Mouse (Mus musculus) spleen, postnatal 4 days (tissue): ENCODE results near the gene Krt82.

ENCODE experiments used
- DNase-seq, 2 experiments: peaks; one replicate each; pipeline ENCODE4 v3.0.0; 2022; ENCODE audit warnings: low spot score in 2 of 2

The Krt82 gene

GRCm38 (mm10) chr15:101550567-101550966 is at the start of gene Krt82:
TSS of gene Krt82 (minus strand) at chr15:101550667.
- no peak for DNase-seq

- no peak for DNase-seq
Observed at GRCm38 (mm10) chr15:101599123-101599522, 48.7 kb upstream of the Krt82 start.

DNA sequence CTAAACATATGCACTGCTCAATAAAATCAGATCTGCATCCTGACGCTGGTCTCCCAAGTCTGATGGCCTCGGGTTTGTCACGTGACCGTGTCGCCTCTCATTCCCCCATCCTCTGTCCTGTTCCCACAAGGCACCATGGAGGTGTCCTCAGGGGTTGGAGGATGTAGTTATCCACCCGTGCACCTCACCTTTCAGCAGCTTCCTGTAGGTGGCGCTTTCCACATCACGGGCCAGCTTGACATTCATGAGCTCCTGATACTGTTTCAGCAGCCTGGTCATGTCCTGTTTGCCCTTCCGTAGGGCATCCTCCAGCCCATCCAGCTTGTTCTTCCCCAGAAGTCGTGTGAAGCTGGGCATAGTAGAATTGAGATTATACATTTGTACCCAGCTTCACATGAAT is 37.7 kb upstream of the Krt82 start:
- no peak for DNase-seq

- no peak for DNase-seq
Observed at GRCm38 (mm10) chr15:101584456-101584855, 34.0 kb upstream of the Krt82 start.

GRCm38 (mm10) chr15:101583211-101583965 is 32.9 kb upstream of the Krt82 start:
- no peak for DNase-seq

DNA sequence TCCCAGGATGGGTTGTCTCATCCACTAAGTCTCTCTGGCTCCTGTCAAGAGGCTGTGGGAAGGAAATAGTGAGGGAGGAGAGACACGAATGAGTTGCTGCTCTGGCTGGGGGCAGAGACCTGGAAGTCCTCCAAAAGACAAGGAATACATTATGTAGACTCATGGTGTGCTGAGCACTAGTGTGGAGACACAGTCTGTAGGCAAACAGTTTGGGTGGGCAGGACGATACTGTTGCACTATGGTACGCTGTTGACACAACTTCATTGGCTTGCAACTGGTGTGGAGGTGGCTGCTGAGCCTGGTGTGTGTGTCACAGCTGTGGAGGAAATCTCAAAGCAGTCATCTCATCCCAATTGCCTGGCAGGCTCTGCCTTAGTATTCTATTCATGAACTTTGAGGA is 31.2 kb upstream of the Krt82 start:
- DNase-seq, result no peak

DNA sequence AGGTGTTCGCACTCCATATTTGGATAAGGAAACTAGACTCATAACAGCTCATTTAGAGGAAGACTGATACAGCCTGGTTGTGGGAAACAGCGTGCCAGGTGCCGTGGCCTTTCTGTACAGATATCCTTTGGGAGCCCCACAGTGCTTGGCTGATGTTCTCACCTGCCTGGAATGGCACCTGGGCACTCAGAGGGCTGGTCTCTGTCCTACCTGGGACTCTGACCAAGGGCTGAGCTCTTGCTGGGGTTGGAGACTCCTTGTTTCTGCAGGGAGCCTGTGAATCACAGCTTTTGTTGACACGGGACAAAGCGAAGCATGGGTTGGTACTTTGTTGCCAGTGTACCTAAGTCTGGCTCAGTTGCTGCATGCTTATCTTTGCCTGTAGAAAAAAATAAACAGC is 25.0 kb upstream of the Krt82 start:
- no peak for DNase-seq

- no peak for DNase-seq
Observed at GRCm38 (mm10) chr15:101573796-101574345, 23.4 kb upstream of the Krt82 start, which contains the start of gene Krt75. TSS of gene Krt75 (minus strand) at chr15:101573904.

DNA sequence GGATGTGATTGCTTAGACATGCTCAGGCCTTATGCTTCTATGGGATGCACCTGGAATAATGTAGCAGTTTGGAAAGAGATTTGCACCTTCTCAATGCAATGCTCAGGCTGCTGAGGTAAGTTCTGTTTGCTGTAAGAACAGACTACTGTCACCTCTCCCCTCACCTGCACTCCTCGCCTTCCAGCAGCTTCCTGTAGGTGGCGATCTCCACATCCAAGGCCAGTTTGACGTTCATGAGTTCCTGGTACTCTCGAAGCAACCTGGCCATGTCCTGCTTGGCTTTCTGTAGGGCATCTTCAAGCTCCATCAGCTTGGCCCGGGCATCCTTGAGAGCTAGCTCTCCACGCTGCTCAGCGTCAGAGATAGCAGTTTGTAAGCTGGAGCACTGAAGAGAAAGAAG is 17.3 kb upstream of the Krt82 start:
- no peak for DNase-seq

GRCm38 (mm10) chr15:101562850-101563249 is 12.4 kb upstream of the Krt82 start, which contains the start of gene Krt90:
TSS of gene Krt90 (minus strand) at chr15:101562950.
- DNase-seq, result no peak

- DNase-seq, result no peak
Observed at GRCm38 (mm10) chr15:101558034-101558646, 7.7 kb upstream of the Krt82 start.

DNA sequence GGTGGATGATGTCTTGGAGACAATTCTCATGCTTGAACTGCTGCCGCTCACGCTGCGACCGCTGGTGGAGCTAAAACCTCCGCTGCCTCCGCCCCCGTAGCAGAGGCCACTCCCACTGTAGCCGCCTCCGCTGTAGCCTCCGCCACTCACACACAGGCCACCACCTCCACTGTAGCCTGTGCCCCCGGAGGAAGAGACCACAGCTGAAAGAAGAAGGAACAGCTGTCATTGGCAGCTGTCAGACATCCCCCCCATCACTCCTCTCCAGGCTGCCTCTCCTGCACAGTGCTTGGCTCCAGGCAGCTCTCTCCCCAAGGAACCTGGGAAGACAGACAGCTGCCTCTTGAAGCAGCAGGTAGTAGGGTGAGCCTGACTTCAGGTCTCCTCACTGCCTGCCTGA is 2.7 kb upstream of the Krt82 start:
- DNase-seq, result no peak

- no peak for DNase-seq
Observed at GRCm38 (mm10) chr15:101552188-101552587, 1.7 kb upstream of the Krt82 start.

GRCm38 (mm10) chr15:101544478-101544877 is 6.0 kb downstream of the Krt82 start:
- no peak for DNase-seq

DNA sequence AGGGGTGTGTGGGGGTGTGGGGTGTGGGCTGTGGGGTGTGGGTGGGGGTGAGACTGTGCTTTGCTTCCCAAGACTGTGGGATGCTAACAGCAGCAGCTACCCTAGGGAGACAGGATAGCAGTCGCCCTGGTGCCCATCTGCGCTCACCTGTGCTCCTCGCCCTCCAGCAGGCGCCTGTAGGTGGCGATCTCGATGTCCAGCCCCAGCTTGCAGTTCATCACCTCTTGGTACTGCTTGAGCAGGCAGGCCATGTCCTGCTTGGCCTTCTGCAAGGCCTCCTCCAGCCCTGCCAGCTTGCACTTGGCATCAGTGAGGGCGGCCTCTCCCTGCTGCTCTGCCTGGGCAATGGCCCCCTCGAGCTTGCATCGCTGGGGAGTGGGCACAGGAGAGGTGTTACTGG is 7.9 kb downstream of the Krt82 start:
- DNase-seq, result no peak

DNA sequence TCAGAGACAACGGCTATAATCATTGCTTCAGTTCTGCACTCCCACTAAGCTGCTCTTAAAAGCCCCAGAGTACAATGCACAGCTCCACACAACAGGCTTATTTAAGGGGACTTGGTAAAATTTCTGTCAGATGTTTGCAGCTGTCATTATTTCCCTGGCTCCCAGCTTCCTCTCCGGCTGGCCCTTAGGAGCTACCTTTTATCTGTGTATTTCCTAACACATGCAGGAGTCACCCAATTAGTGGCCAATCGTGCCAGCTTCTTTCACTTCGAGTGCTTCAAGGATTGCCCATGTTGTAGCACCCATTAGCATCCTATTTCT is 11.9 kb downstream of the Krt82 start:
- no peak for DNase-seq

GRCm38 (mm10) chr15:101537864-101538579 is 12.4 kb downstream of the Krt82 start:
- no peak for DNase-seq

GRCm38 (mm10) chr15:101536054-101536850 is 14.2 kb downstream of the Krt82 start:
- DNase-seq, result no peak

GRCm38 (mm10) chr15:101532720-101533119 is 17.7 kb downstream of the Krt82 start, which contains the start of gene Krt84:
TSS of gene Krt84 (minus strand) at chr15:101532820.
- no peak for DNase-seq

- DNase-seq, result no peak
Observed at GRCm38 (mm10) chr15:101522556-101523232, 27.8 kb downstream of the Krt82 start.

- DNase-seq, result peak in 1 of 2 experiments; percentile 26
Observed at GRCm38 (mm10) chr15:101519792-101520191, 30.7 kb downstream of the Krt82 start.
